Mouse (Mus musculus) myocyte (in vitro differentiated cells): Measurements from ENCODE around the gene Smap1. TPM values are rescaled to one million over a fixed set of nuclear protein-coding genes. Genes with fewer than 3 reads are reported as not detected.

Source experiments
- H3K27me3 ChIP-seq: one replicate; pipeline ENCODE4 v1.6.1; 2011; ENCODE audit not compliant: control insufficient read depth, insufficient read depth, insufficient read length
- H3K36me3 ChIP-seq: one replicate; pipeline ENCODE4 v1.6.1; 2011; ENCODE audit not compliant: control insufficient read depth, insufficient read depth
- H3K4me2 ChIP-seq: one replicate; pipeline ENCODE4 v1.6.1; 2011; ENCODE audit warnings: low read depth, control low read depth
- H3K4me3 ChIP-seq: one replicate; pipeline ENCODE4 v1.5.1; 2011; ENCODE audit warnings: mild to moderate bottlenecking, control low read depth, moderate library complexity
- H3K79me2 ChIP-seq: one replicate; pipeline ENCODE4 v1.6.1; 2011; ENCODE audit not compliant: control insufficient read depth, insufficient read depth
- H3ac ChIP-seq: one replicate; pipeline ENCODE4 v1.6.1; 2011; ENCODE audit not compliant: control insufficient read depth, insufficient read length
- E2F4 ChIP-seq: IDR thresholded peaks from one replicate; pipeline ENCODE4 v1.6.1; 2011; ENCODE audit warnings: mild to moderate bottlenecking, control low read depth, moderate library complexity; ENCODE audit not compliant: insufficient read depth
- MAX ChIP-seq: IDR thresholded peaks from one replicate; pipeline ENCODE4 v1.6.1; 2011; ENCODE audit warnings: low read depth, mild to moderate bottlenecking, control low read depth
- MYOD1 ChIP-seq, 3 experiments: IDR thresholded peaks; one replicate each; pipeline ENCODE4 v1.6.1; 2011; ENCODE audit warnings: control low read depth in 2 of 3, low read depth in 2 of 3, mild to moderate bottlenecking in 2 of 3, moderate library complexity in 1 of 3; ENCODE audit not compliant: insufficient read length in 2 of 3, control insufficient read depth in 1 of 3
- MYOG ChIP-seq, 3 experiments: IDR thresholded peaks; one replicate each; pipeline ENCODE4 v1.6.1; 2011; ENCODE audit warnings: control low read depth in 2 of 3, low read depth in 2 of 3, mild to moderate bottlenecking in 2 of 3; ENCODE audit not compliant: insufficient read length in 2 of 3, control insufficient read depth in 1 of 3, insufficient read depth in 1 of 3
- POLR2A ChIP-seq: IDR thresholded peaks from one replicate; pipeline ENCODE4 v1.6.1; 2011; ENCODE audit warnings: low read depth, mild to moderate bottlenecking, control low read depth, moderate library complexity; ENCODE audit not compliant: insufficient read length
- POLR2AphosphoS2 ChIP-seq: IDR thresholded peaks from one replicate; pipeline ENCODE4 v1.6.1; 2011; ENCODE audit warnings: low read depth, control low read depth; ENCODE audit not compliant: insufficient read length
- REST ChIP-seq: IDR thresholded peaks from one replicate; pipeline ENCODE4 v1.6.1; 2011; ENCODE audit warnings: mild to moderate bottlenecking, control low read depth, moderate library complexity; ENCODE audit not compliant: insufficient read depth, insufficient read length
- SRF ChIP-seq: IDR thresholded peaks from one replicate; pipeline ENCODE4 v1.6.1; 2011; ENCODE audit warnings: low read depth; ENCODE audit not compliant: control insufficient read depth, insufficient read length
- TCF12 ChIP-seq: IDR thresholded peaks from one replicate; pipeline ENCODE4 v1.6.1; 2011; ENCODE audit warnings: mild to moderate bottlenecking, control low read depth; ENCODE audit not compliant: poor library complexity, insufficient read depth, severe bottlenecking
- TCF3 ChIP-seq: IDR thresholded peaks from one replicate; pipeline ENCODE4 v1.6.1; 2011; ENCODE audit warnings: low read depth, control low read depth; ENCODE audit not compliant: insufficient read length
- USF1 ChIP-seq: IDR thresholded peaks from one replicate; pipeline ENCODE4 v1.6.1; 2011; ENCODE audit warnings: low read depth, mild to moderate bottlenecking, control low read depth, moderate library complexity
- polyA plus RNA-seq: library from polyadenylated mRNA; unstranded; fragments of >200 nt; fragmentation: generic; extraction: Trizol; gene quantifications from one replicate; pipeline ENCODE4 v1.2.1, GENCODE M21; 2012; ENCODE audit warnings: missing spikeins

Gene Smap1
- polyA plus RNA-seq, 1 experiment = 29.2 TPM

DNA sequence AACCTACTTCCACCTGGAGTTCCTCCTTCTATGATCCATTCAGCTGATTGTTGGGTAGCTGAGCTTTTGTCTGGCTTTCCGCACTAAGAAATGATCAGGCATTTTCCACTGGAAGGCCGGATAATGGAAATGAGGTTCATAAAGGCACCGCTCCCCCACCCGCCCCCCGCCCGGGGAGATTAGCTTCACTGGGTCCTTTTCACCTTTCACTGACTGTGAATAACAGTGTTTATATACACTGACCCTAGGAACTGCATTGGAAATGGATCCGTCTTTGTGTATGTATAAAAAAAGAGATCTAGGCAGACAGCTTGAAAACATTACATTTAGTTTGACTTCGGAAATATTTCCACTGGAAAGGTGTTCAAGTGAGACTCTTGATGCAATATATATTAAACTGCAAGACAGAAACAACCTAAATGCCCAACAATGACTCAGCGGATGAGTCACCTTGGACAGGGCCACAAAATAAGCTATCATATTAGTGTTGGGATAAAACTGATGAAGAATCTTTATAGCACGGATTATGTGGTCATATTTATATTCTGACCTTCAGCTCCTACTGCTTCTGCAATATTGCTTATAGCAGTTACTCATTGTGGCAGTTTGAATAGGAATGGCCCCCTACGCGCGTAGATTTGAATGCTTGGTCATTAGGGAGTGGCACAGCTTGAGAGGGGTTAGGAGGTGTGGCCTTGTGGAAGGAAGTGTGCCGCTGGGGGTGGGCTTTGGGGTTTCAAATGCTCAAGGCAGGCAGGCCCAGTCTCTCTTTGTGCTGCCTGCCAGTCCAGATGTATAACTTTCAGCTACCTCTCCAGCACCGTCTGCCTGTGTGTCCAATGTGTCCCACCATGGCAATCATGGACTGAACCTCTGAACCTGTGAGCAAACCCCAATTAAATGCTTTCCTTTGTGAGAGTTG lies 26.9 kb upstream of the Smap1 start:
- Histone ChIP-seq H3K27me3 (no peaks in the 10 kb centered on the region), H3K4me2 (no peak overlapping the region), H3K4me3 (no peak overlapping the region), H3ac (no peak overlapping the region), H3K36me3 (no peaks in the 10 kb centered on the region), H3K79me2 (no peaks in the 10 kb centered on the region)
- no peak for TF ChIP-seq TCF12
- TF ChIP-seq POLR2AphosphoS2 = no peak
- no peak for TF ChIP-seq REST

DNA sequence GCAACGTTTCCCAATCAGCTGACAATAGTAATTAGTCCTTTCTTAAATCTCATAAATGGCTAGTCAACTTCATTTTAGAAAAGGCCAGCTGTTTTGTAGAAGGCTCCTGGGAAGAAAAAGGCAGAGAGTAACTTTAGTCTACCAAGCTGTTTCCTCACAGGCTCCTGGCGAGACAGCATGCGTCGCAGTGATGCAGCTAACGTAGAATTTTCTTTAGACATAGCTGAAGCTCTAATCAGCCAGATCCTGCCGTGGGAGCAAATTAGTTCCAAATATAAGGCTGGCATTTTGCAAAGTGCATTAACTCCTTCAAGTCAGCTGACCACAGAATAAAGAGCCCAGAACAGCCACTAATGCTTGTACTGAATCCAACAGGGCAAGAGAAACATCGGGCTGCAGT lies 26.2 kb upstream of the Smap1 start:
- Histone ChIP-seq H3K36me3 (no peaks in the 10 kb centered on the region), H3K79me2 (no peaks in the 10 kb centered on the region), H3ac (no peak overlapping the region), H3K4me2 (no peak overlapping the region), H3K4me3 (no peak overlapping the region), H3K27me3 (no peaks in the 10 kb centered on the region)
- no peak for TF ChIP-seq USF1
- no peak for TF ChIP-seq MAX
- no peak for TF ChIP-seq POLR2A
- no peak for TF ChIP-seq MYOG (IDR thresholded peaks at IDR 0.05; ENCODE audit: control insufficient read depth in 1 of 3, insufficient read depth in 1 of 3, insufficient read length in 2 of 3, low read depth in 2 of 3)

DNA sequence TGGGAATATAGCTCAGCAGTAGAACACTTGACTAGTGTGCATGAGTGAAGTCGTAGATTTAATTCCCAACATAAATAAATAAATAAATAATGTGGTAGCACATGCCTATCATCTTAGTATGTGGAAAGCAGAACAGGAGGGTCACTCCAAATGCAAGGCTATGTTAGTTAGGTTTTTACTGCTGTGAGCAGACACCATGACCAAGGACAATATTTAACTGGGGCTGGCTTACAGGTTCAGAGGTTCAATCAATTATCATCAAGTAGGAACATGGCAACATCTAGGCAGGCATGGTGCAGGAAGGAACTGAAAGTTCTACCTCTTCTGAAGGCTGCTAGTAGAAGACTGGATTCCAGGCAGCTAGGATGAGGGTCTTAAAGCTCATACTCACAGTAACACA lies 22.0 kb upstream of the Smap1 start:
- TF ChIP-seq MYOG (IDR thresholded peaks at IDR 0.05; ENCODE audit: control insufficient read depth in 1 of 3, insufficient read depth in 1 of 3, insufficient read length in 2 of 3, low read depth in 2 of 3) = no peak
- TF ChIP-seq MAX = no peak
- no peak for TF ChIP-seq POLR2A
- no peak for TF ChIP-seq SRF
- H3K27me3 ChIP-seq = no peaks in the 10 kb centered on the region

DNA sequence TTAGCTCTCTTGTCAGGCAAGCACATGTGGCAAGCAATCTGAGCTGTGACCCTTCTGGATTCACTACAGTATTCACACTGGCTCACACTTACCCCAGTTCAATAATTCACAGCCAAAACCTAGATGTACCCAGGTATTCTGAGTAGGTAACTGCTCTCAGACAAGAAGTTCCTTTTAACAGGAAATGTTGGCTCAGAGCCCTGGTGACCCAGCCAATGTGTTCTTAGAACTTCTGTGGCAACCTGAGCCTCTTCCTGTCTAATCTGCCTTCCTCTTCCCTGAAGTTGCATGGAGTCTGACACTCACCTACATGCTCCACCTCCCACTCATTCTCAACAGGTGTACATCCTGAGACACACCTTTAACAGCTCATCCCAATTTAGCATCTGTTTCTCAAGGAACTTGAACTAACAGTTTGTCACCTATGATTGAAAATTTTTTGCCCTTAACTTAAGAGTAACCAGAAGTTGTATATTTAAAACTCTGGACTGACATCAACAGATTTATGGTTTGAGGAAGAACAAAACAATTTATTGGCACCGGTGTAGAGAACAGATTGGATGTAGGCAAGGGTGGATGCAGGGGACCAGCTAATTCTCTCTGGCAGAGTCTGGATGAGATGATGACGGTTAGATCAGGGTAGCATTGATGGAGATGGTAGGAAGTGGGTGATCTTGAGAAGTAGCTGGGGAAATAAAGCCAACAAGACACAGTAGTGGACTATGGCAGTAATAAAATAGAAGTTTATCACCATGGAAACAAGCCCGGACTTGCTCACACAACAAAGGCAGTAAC lies 21.2 kb upstream of the Smap1 start:
- Histone ChIP-seq H3ac (no peak overlapping the region), H3K4me2 (no peak overlapping the region)
- no peak for TF ChIP-seq SRF
- TF ChIP-seq MAX = no peak
- no peak for TF ChIP-seq E2F4
- no peak for TF ChIP-seq POLR2A
- TF ChIP-seq MYOD1 (IDR thresholded peaks at IDR 0.05; ENCODE audit: control insufficient read depth in 1 of 3, insufficient read length in 2 of 3, low read depth in 2 of 3) = no peak
- TF ChIP-seq USF1 = no peak
- TF ChIP-seq TCF12 = no peak
- no peak for TF ChIP-seq MYOG (IDR thresholded peaks at IDR 0.05; ENCODE audit: control insufficient read depth in 1 of 3, insufficient read depth in 1 of 3, insufficient read length in 2 of 3, low read depth in 2 of 3)

More for the DNA sequence above, 22.0 kb upstream of the Smap1 start:
- Histone ChIP-seq H3K4me3 (no peak overlapping the region), H3K4me2 (no peak overlapping the region), H3K79me2 (no peaks in the 10 kb centered on the region), H3K36me3 (no peaks in the 10 kb centered on the region), H3ac (no peak overlapping the region)

DNA sequence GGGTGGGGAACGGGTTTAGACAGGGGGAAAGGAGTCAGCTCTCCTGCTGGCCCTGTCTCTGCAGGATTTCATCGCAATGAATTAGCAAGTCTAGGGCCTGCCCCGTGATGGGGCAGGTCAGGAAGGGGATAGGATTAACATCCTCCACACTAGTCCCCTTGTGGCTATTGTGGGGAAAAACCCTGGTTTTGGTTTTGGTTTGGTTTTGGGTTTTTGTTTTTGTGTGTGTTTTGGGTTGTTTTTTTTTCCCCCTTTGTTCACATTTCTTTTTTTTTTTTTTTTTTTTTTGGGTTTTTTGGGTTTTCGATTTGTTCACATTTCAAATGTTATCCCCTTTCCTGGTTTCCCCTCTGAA lies 13.3 kb upstream of the Smap1 start:
- Histone ChIP-seq H3K79me2 (no peaks in the 10 kb centered on the region), H3ac (no peak overlapping the region), H3K27me3 (no peaks in the 10 kb centered on the region), H3K36me3 (no peaks in the 10 kb centered on the region), H3K4me2 (no peak overlapping the region), H3K4me3 (no peak overlapping the region)
- TF ChIP-seq POLR2AphosphoS2 (no peak), TCF3 (no peak), E2F4 (no peak)

More for the DNA sequence above, 21.2 kb upstream of the Smap1 start:
- H3K27me3 ChIP-seq = no peaks in the 10 kb centered on the region
- no peak overlapping the region for H3K4me3 ChIP-seq
- no peaks in the 10 kb centered on the region for H3K36me3 ChIP-seq
- H3K79me2 ChIP-seq = no peaks in the 10 kb centered on the region
